Mouse (Mus musculus) right cerebral cortex, postnatal 10 days (tissue): Measurements from ENCODE around the gene Gm20388.

Experiments used
- DNase-seq, 2 experiments: peaks; one replicate each; pipeline ENCODE4 v3.0.0; 2021; ENCODE audit warnings: low spot score in 2 of 2

Gm20388 gene

DNA sequence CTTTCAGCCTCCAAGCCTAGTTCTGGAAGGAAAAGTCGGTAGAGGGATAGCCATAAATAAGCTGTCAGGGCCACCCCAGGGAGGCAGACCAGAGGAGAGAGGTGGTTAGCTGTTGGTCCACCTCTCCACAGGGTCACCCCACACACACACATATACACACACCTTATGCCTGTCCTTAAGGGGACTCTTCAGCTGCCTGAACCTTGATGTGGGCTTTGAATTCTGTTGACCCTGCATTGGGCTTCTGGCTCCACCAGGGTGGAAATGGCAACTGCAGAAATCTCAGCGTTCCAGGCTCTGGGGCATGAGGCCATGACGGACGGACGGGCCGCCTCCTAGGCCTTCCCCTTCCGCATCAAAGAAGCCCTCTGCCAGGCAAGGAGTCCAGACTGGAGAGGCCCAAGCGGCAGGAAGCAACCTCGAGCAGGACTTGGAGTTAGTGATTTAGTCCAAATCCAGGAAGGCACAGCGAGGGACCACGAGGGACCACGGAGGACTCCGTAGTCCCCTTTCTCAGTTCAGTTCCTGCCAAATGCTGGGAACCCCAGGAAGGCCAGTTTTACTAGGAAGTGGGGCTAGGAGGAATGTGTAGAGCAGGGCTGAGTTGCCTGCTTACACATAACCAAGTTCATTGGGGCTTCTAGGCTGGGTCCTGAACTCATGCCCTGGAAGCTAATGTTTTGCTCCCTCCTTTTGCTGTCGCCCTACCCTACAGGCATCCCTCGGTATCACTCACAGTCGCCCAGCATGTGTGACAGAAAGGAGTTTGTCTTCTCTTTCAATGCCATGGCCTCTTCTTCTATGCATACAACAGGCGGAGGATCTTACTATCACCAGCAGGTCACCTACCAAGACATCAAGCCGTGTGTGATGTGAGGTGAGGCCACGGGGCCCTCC, 1175.6 kb downstream of the Gm20388 start:
- no peak for DNase-seq

GRCm38 (mm10) chr8:121088281-121088680, 1177.6 kb downstream of the Gm20388 start:
- no peak for DNase-seq

- no peak for DNase-seq
Observed at GRCm38 (mm10) chr8:121088871-121089630, 1178.4 kb downstream of the Gm20388 start.

DNA sequence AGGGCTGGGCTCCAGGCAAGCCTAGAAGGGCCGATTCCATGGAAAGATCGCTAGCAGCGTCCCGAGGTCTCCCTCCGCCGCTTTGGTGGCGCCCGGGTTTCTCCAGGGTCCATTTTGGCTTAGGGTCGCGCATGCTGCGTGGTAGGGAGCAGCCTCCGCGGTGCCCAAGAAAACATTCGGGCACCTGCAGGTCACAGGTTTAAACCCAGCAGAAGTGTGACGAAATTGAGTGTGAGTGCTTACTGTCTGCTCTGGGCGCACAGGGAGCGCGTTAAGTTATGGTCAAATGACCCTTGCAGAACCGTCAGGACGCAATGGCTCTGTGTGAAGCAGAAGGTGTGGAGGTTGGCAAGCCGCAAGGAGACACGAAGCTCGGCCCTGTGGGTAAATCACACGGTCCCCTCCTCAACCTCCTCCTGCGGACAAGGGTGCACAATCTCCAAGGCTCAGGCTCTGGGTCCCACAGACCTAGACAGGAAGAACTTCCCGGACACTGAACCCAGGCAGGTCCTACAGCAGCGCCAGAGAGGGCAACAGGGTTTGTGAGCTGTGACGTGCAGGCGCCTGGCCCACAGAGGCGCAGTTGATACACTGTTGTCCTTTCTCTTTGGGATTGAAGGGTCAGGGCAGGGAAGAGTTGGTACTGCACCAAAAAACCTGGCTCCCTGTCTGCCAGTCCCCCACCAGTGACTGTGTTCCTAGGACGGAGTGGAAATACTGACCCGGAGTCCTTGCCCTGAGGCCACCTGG, 1179.2 kb downstream of the Gm20388 start:
- DNase-seq: no peak

GRCm38 (mm10) chr8:121090716-121091115, 1180.1 kb downstream of the Gm20388 start:
- no peak for DNase-seq

DNA sequence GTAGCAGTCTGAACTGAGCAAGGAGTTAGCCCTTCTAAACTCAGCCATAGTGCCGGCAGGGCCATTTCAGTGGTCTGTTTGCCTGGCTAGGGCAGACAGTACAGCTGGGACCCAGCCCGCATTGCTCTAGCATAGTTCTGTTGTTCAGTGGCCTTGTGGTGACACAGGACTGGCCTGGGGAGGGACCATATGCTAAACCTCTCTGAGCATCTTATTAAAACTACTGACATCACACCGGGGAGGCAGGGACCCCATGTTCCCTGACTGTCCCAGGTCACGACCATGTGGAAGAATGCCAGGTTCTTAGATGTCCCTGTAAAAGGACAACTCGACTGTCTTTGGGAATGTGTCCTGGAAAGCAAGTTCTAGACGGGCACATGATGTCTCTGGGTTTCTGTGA, 1181.5 kb downstream of the Gm20388 start:
- DNase-seq: no peak

GRCm38 (mm10) chr8:121092627-121093026, 1182.0 kb downstream of the Gm20388 start:
- DNase-seq: peak; percentile 76 to 90

DNA sequence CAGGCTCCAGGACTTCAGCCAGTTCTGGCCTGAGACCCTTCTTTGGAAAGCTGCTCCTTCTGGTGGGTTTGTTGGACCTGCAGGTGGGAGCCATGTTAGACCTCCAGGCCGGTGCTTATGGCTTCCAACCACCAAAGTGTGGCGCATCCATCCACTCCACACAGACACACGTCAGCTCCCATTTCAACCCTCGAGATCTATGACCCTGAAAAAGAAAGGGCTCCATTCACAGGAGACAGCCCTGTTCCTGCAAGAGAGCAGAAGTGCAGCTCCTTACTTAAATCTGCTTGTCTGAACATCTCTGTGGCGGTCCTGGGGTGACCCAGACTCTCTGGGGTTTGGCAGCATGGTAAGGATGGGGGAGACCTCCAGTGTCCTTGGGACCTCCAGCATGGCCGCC, 1182.9 kb downstream of the Gm20388 start:
- no peak for DNase-seq

- peak; percentile 70 to 83 for DNase-seq
Observed at GRCm38 (mm10) chr8:121104049-121104818, 1193.6 kb downstream of the Gm20388 start.

DNA sequence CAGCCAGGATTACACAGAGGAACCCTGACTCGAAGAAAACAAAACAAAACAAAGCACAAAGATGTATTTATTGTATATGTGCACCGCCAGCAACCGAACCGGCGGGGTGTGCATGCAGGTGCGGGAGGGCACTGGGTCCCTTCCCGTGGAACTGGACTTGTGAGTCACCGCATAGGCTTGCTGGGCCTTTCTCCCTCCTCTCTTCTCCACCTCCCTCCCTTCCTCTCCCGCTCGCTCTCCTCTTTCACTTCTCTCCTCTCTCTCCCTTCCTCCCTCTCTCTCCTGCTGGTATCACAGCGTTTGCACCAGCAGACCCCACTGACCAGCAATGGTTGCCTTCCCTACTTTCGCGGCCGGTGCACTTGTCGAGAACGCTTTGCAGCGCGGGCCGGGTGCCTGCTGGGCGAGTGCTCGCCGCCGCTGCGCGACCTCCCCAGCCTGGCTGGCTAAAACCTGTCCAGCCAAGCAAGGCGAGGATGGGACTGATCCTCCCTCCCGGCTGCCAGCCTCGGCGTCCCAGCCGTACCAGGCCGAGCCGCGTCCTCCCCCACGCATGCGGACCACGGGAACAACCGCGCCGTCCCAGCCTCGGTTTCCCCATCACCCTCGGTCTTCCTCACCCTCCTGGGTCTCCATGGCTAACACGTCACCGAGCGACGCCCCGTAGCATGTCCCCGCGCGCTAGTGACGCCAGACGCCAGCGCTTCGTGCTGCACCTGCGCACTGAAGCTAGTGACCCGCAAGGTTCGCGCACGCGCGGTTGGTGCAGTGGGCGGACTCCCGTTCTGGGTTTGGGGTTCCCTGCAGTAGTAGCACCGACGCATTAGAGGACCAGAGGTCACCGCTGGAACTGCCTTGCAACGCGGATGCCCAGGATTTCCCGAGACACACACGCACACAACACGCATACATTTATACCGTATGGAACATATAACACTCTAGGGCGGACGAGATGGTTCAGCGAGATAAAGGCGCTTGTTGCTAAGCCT, 1197.3 kb downstream of the Gm20388 start, which contains the start of gene Mthfsd:
TSS of gene Mthfsd (minus strand) at position 725 of the 989 bp plus-strand sequence.
- DNase-seq: peak; percentile 99 to 100

GRCm38 (mm10) chr8:121108657-121109056, 1198.0 kb downstream of the Gm20388 start:
- DNase-seq: no peak

DNA sequence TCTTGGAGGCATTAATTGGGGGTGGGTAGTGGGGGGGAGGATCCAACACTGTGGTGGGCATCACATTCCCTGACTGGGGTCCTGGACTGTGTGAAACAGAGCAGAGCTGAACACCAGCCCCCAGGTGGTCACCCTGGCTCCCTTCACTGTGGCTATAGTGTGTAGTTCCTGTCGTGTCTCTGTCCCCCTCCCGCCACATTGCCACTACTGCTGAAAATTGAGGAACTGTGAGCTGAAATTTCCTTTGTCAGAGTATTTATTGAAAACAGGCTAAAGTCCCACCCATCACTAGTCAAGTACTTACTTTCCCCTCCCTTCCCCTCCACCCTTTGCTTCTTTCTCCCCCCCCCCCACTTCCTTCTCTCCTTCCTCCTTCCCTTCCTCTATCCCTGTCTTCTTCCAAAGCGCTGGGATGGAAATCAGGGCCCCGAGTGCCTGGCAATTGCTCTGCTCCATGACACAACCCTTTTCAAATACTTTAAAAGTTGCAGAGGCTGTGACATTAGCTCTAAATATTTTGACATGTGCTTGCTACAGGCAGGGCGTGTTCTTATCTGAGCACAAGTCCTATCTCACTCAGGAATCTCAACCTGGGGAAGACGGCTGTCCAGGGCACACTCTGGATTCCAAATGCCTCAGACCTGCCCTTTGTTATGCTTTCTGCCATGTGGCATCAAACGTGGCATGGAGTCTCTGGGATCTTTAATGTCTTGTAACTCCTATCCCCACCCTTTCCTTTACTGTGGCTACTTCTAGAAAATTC, 1200.7 kb downstream of the Gm20388 start:
- DNase-seq: no peak

- DNase-seq: peak; percentile 92 to 95
Observed at GRCm38 (mm10) chr8:121113261-121113660, 1202.6 kb downstream of the Gm20388 start.

GRCm38 (mm10) chr8:121115136-121115535, 1204.5 kb downstream of the Gm20388 start:
- DNase-seq: no peak

- peak; percentile 80 to 81 for DNase-seq
Observed at GRCm38 (mm10) chr8:121115948-121116347, 1205.3 kb downstream of the Gm20388 start, which contains the start of gene Foxc2. Gene Foxc2, plus strand, starts transcription at chr8:121116171.

GRCm38 (mm10) chr8:121116591-121117185, 1206.0 kb downstream of the Gm20388 start:
- DNase-seq: no peak

DNA sequence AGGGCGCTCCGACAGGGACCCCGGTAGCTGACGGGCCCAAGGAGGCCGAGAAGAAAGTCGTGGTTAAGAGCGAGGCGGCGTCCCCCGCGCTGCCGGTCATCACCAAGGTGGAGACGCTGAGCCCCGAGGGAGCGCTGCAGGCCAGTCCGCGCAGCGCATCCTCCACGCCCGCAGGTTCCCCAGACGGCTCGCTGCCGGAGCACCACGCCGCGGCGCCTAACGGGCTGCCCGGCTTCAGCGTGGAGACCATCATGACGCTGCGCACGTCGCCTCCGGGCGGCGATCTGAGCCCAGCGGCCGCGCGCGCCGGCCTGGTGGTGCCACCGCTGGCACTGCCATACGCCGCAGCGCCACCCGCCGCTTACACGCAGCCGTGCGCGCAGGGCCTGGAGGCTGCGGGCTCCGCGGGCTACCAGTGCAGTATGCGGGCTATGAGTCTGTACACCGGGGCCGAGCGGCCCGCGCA, 1206.6 kb downstream of the Gm20388 start:
- no peak for DNase-seq

DNA sequence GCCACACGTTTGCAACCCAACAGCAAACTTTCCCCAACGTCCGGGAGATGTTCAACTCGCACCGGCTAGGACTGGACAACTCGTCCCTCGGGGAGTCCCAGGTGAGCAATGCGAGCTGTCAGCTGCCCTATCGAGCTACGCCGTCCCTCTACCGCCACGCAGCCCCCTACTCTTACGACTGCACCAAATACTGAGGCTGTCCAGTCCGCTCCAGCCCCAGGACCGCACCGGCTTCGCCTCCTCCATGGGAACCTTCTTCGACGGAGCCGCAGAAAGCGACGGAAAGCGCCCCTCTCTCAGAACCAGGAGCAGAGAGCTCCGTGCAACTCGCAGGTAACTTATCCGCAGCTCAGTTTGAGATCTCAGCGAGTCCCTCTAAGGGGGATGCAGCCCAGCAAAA, 1207.3 kb downstream of the Gm20388 start:
- DNase-seq: no peak
